Mouse (Mus musculus): ENCODE results near the gene Traf7. TPM values are rescaled to one million over a fixed set of nuclear protein-coding genes. Genes with fewer than 3 reads are reported as not detected.

Traf7 gene
- polyA plus RNA-seq, 1 experiment from 2014 or later = 85.9 TPM

- no peaks in the 10 kb centered on the region for H3K27me3 ChIP-seq (replicated peaks; ENCODE audit: control insufficient read depth, insufficient read depth, low read length)
- peak within 1 kb of the TSS; percentile 99 for H3K4me2 ChIP-seq (ENCODE audit: low read length)
- peak within 1 kb of the TSS; percentile 88 for H3K27ac ChIP-seq (ENCODE audit: low read depth, low read length)
- under 1% methylated on average over 66 of the region's 75 CpGs for WGBS
- H3K9me3 ChIP-seq (ENCODE audit: control insufficient read depth, low read length) = no peaks in the 10 kb centered on the region
- H3K4me1 ChIP-seq (ENCODE audit: control insufficient read depth, insufficient read depth, low read depth, low read length) = peaks cover 29% of the 10 kb centered on the region
- H3K4me3 ChIP-seq (ENCODE audit: low read length) = peak within 1 kb of the TSS; percentile 67
- ATAC-seq = peak; percentile 97
- peaks cover 7% of the 10 kb centered on the region; the same call in 1 of the 2 replicates for H3K36me3 ChIP-seq (ENCODE audit: control insufficient read depth, insufficient read depth, low read length)
- H3K9ac ChIP-seq (ENCODE audit: low read depth, low read length) = peak within 1 kb of the TSS; percentile 78
Observed at GRCm38 (mm10) chr17:24469910-24470602, 57.7 kb downstream of the Traf7 start, which contains the start of the genes E4f1 and Pgp. Gene E4f1, minus strand, starts transcription at chr17:24470313. Gene Pgp, plus strand, starts transcription at chr17:24470392.

GRCm38 (mm10) chr17:24469336-24469909, 58.3 kb downstream of the Traf7 start:
- Histone ChIP-seq H3K36me3 (ENCODE audit: control insufficient read depth, insufficient read depth, low read length) (peaks cover under 1% of the 10 kb centered on the region; the same call in 1 of the 2 replicates), H3K9me3 (ENCODE audit: control insufficient read depth, low read length) (no peaks in the 10 kb centered on the region), H3K27me3 (replicated peaks; ENCODE audit: control insufficient read depth, insufficient read depth, low read length) (no peaks in the 10 kb centered on the region), H3K4me3 (ENCODE audit: low read length) (peak overlapping the region; percentile 67), H3K4me2 (ENCODE audit: low read length) (peak overlapping the region; percentile 99), H3K27ac (ENCODE audit: low read depth, low read length) (peak overlapping the region; percentile 88), H3K4me1 (ENCODE audit: control insufficient read depth, insufficient read depth, low read depth, low read length) (peaks cover 29% of the 10 kb centered on the region), H3K9ac (ENCODE audit: low read depth, low read length) (peak overlapping the region; percentile 78)
- 20% methylated on average over 7 of the region's 7 CpGs for WGBS
- no peak for ATAC-seq

GRCm38 (mm10) chr17:24468636-24469246, 59.0 kb downstream of the Traf7 start:
- Histone ChIP-seq H3K4me3 (ENCODE audit: low read length) (no peak overlapping the region), H3K27ac (ENCODE audit: low read depth, low read length) (no peak overlapping the region), H3K4me1 (ENCODE audit: control insufficient read depth, insufficient read depth, low read depth, low read length) (peaks cover 25% of the 10 kb centered on the region), H3K36me3 (ENCODE audit: control insufficient read depth, insufficient read depth, low read length) (no peaks in the 10 kb centered on the region; the same call in 1 of the 2 replicates), H3K27me3 (replicated peaks; ENCODE audit: control insufficient read depth, insufficient read depth, low read length) (no peaks in the 10 kb centered on the region), H3K9me3 (ENCODE audit: control insufficient read depth, low read length) (no peaks in the 10 kb centered on the region), H3K9ac (ENCODE audit: low read depth, low read length) (no peak overlapping the region), H3K4me2 (ENCODE audit: low read length) (no peak overlapping the region)
- 92% methylated on average over 5 of the region's 5 CpGs for WGBS
- no peak for ATAC-seq

GRCm38 (mm10) chr17:24463374-24464133, 64.2 kb downstream of the Traf7 start:
- H3K36me3 ChIP-seq (ENCODE audit: control insufficient read depth, insufficient read depth, low read length) = no peaks in the 10 kb centered on the region
- 59% methylated on average over 6 of the region's 6 CpGs for WGBS
- H3K4me1 ChIP-seq (ENCODE audit: control insufficient read depth, insufficient read depth, low read depth, low read length) = no peaks in the 10 kb centered on the region
- H3K9me3 ChIP-seq (ENCODE audit: control insufficient read depth, low read length) = no peaks in the 10 kb centered on the region
- no peak overlapping the region for H3K27ac ChIP-seq (ENCODE audit: low read depth, low read length)
- no peak overlapping the region for H3K4me3 ChIP-seq (ENCODE audit: low read length)
- H3K4me2 ChIP-seq (ENCODE audit: low read length) = no peak overlapping the region
- no peak for ATAC-seq
- no peaks in the 10 kb centered on the region for H3K27me3 ChIP-seq (replicated peaks; ENCODE audit: control insufficient read depth, insufficient read depth, low read length)
- H3K9ac ChIP-seq (ENCODE audit: low read depth, low read length) = no peak overlapping the region

- no peaks in the 10 kb centered on the region for H3K9me3 ChIP-seq (ENCODE audit: control insufficient read depth, low read length)
- WGBS = 87% methylated on average over 1 of the region's 1 CpGs
- H3K4me3 ChIP-seq (ENCODE audit: low read length) = no peak overlapping the region
- no peaks in the 10 kb centered on the region for H3K27me3 ChIP-seq (replicated peaks; ENCODE audit: control insufficient read depth, insufficient read depth, low read length)
- no peak for ATAC-seq
- no peaks in the 10 kb centered on the region for H3K4me1 ChIP-seq (ENCODE audit: control insufficient read depth, insufficient read depth, low read depth, low read length)
- H3K9ac ChIP-seq (ENCODE audit: low read depth, low read length) = no peak overlapping the region
- H3K36me3 ChIP-seq (ENCODE audit: control insufficient read depth, insufficient read depth, low read length) = no peaks in the 10 kb centered on the region
- no peak overlapping the region for H3K27ac ChIP-seq (ENCODE audit: low read depth, low read length)
- H3K4me2 ChIP-seq (ENCODE audit: low read length) = no peak overlapping the region
Observed at GRCm38 (mm10) chr17:24462932-24463331, 64.8 kb downstream of the Traf7 start.

GRCm38 (mm10) chr17:24461580-24461979, 66.2 kb downstream of the Traf7 start:
- no peak for ATAC-seq
- WGBS = 63% methylated on average over 2 of the region's 2 CpGs
- Histone ChIP-seq H3K36me3 (ENCODE audit: control insufficient read depth, insufficient read depth, low read length) (no peaks in the 10 kb centered on the region), H3K4me2 (ENCODE audit: low read length) (no peak overlapping the region), H3K9ac (ENCODE audit: low read depth, low read length) (no peak overlapping the region), H3K27ac (ENCODE audit: low read depth, low read length) (no peak overlapping the region), H3K4me3 (ENCODE audit: low read length) (no peak overlapping the region), H3K27me3 (replicated peaks; ENCODE audit: control insufficient read depth, insufficient read depth, low read length) (no peaks in the 10 kb centered on the region), H3K9me3 (ENCODE audit: control insufficient read depth, low read length) (no peaks in the 10 kb centered on the region), H3K4me1 (ENCODE audit: control insufficient read depth, insufficient read depth, low read depth, low read length) (no peaks in the 10 kb centered on the region)

Other genes with a start within 250 kb of the Traf7 start
- gene Abca17, start 176.9 kb downstream of the Traf7 start, polyA plus RNA-seq (2015; fragmentation: Nextera tagmentation; extraction: Ambion mirVana) = 1.2 TPM in 2 replicates
- gene Abca3, start 176.0 kb downstream of the Traf7 start, polyA plus RNA-seq (2015; fragmentation: Nextera tagmentation; extraction: Ambion mirVana) = 30.1 and 34.5 TPM in 2 replicates
- gene Rnps1, start 113.4 kb downstream of the Traf7 start, polyA plus RNA-seq (2015; fragmentation: Nextera tagmentation; extraction: Ambion mirVana) = 304 and 328 TPM in 2 replicates
- 48.0 and 59.0 TPM in 2 replicates for gene Eci1, start 101.3 kb downstream of the Traf7 start, polyA plus RNA-seq (2015; fragmentation: Nextera tagmentation; extraction: Ambion mirVana)
- 6.1 and 9.4 TPM in 2 replicates for gene Dnase1l2, start 84.8 kb downstream of the Traf7 start, polyA plus RNA-seq (2015; fragmentation: Nextera tagmentation; extraction: Ambion mirVana)
- 42.3 and 43.5 TPM in 2 replicates for gene E4f1, start 57.6 kb downstream of the Traf7 start, polyA plus RNA-seq (2015; fragmentation: Nextera tagmentation; extraction: Ambion mirVana)
- 83.9 and 85.4 TPM in 2 replicates for gene Pgp, start 57.5 kb downstream of the Traf7 start, polyA plus RNA-seq (2015; fragmentation: Nextera tagmentation; extraction: Ambion mirVana)
- gene Bricd5, start 54.1 kb downstream of the Traf7 start, polyA plus RNA-seq (2015; fragmentation: Nextera tagmentation; extraction: Ambion mirVana) = 0.65 and 1.2 TPM in 2 replicates
- gene Mlst8, start 48.9 kb downstream of the Traf7 start, polyA plus RNA-seq (2015; fragmentation: Nextera tagmentation; extraction: Ambion mirVana) = 36.2 and 39.3 TPM in 2 replicates
- gene Caskin1, start 39.3 kb downstream of the Traf7 start, polyA plus RNA-seq (2015; fragmentation: Nextera tagmentation; extraction: Ambion mirVana) = 43.6 and 44.6 TPM in 2 replicates
- 10.9 and 13.0 TPM in 2 replicates for gene Rab26, start 6.3 kb upstream of the Traf7 start, polyA plus RNA-seq (2015; fragmentation: Nextera tagmentation; extraction: Ambion mirVana)
- 26.8 and 29.9 TPM in 2 replicates for gene Pkd1, start 21.9 kb upstream of the Traf7 start, polyA plus RNA-seq (2015; fragmentation: Nextera tagmentation; extraction: Ambion mirVana)
- gene Tsc2, start 104.7 kb upstream of the Traf7 start, polyA plus RNA-seq (2015; fragmentation: Nextera tagmentation; extraction: Ambion mirVana) = 65.8 and 80.9 TPM in 2 replicates
- gene Nthl1, start 104.7 kb upstream of the Traf7 start, polyA plus RNA-seq (2015; fragmentation: Nextera tagmentation; extraction: Ambion mirVana) = 9.6 and 9.9 TPM in 2 replicates
- gene Slc9a3r2, start 122.4 kb upstream of the Traf7 start, polyA plus RNA-seq (2015; fragmentation: Nextera tagmentation; extraction: Ambion mirVana) = 60.8 TPM in 2 replicates
- 0.54 and 0.75 TPM in 2 replicates for gene Npw, start 130.5 kb upstream of the Traf7 start, polyA plus RNA-seq (2015; fragmentation: Nextera tagmentation; extraction: Ambion mirVana)
- 10.8 and 18.7 TPM in 2 replicates for gene Zfp598, start 141.7 kb upstream of the Traf7 start, polyA plus RNA-seq (2015; fragmentation: Nextera tagmentation; extraction: Ambion mirVana)
- 272 and 319 TPM in 2 replicates for gene Syngr3, start 162.0 kb upstream of the Traf7 start, polyA plus RNA-seq (2015; fragmentation: Nextera tagmentation; extraction: Ambion mirVana)
- 35.4 and 37.3 TPM in 2 replicates for gene Gfer, start 168.2 kb upstream of the Traf7 start, polyA plus RNA-seq (2015; fragmentation: Nextera tagmentation; extraction: Ambion mirVana)
- 1.7 and 2.3 TPM in 2 replicates for gene Noxo1, start 168.3 kb upstream of the Traf7 start, polyA plus RNA-seq (2015; fragmentation: Nextera tagmentation; extraction: Ambion mirVana)
- gene Tbl3, start 179.7 kb upstream of the Traf7 start, polyA plus RNA-seq (2015; fragmentation: Nextera tagmentation; extraction: Ambion mirVana) = 62.4 and 69.9 TPM in 2 replicates
- not detected in 2 replicates for gene Rnf151, start 190.1 kb upstream of the Traf7 start, polyA plus RNA-seq (2015; fragmentation: Nextera tagmentation; extraction: Ambion mirVana)
- 732 and 739 TPM in 2 replicates for gene Rps2, start 190.2 kb upstream of the Traf7 start, polyA plus RNA-seq (2015; fragmentation: Nextera tagmentation; extraction: Ambion mirVana)
- gene Ndufb10, start 196.5 kb upstream of the Traf7 start, polyA plus RNA-seq (2015; fragmentation: Nextera tagmentation; extraction: Ambion mirVana) = 271 and 307 TPM in 2 replicates
- 0.25 TPM in 1 of 2 replicates, not detected in the other for gene Rpl3l, start 199.9 kb upstream of the Traf7 start, polyA plus RNA-seq (2015; fragmentation: Nextera tagmentation; extraction: Ambion mirVana)
- gene Msrb1, start 208.7 kb upstream of the Traf7 start, polyA plus RNA-seq (2015; fragmentation: Nextera tagmentation; extraction: Ambion mirVana) = 17.5 and 18.9 TPM in 2 replicates
- 0.23 and 0.32 TPM in 2 replicates for gene Hs3st6, start 225.1 kb upstream of the Traf7 start, polyA plus RNA-seq (2015; fragmentation: Nextera tagmentation; extraction: Ambion mirVana)

All from hindbrain, embryonic 16.5 days (tissue).